Mouse (Mus musculus) cerebellum, adult 8-10 months (tissue): ENCODE results near the gene Ttk.

Experiments
- DNase-seq: peaks from one replicate; pipeline ENCODE4 v3.0.0; 2022

Gene Ttk

DNA sequence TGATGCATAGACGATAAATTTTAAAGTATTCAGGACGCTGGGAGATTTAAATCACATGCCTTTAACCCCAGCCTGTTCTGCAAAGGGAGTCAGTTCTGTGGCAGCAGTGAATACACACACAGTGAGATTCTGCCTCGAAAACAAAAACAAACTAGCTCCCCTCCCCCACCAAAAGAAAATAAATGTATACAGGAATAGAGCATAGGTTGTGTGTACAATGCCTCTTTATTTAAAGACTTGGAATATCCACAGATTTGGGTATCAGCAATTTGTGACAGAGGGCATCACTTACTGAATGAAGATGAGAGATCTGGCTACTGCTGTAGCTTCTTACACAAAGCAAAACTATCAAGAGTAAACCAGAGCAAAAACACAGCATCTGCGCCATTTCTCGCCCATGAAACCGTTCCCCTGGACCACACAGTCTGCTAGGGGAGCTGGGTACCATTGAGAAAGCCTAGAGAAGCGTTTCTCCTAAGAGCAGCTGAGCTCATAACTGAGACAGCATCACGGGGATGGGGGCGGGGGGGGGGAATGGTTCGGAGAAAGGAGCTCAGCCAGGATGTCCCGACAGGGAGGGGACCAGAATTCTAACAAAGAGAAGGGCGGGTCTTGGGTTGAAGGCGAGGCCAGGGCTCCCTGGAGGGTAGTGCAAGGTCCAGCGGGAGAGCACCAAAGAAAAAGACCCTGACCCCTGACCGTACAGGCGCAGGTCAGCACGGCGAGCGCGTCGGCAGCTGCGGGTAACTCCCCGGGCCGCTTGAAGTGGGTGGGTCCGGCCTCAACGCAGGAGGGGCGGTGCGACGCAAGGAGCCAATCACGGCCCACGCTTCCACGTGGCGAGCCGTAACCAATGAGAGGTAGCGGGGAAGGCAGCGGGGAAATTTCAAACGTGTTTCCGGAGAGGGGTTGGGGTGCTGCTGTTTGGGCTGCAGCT lies at the start of gene Ttk:
Ttk (plus strand) TSS at position 879 of the 937 bp plus-strand sequence.
- DNase-seq: peak; percentile 88

GRCm38 (mm10) chr9:83785501-83785900 lies 49.0 kb upstream of the Ttk start:
- no peak for DNase-seq

GRCm38 (mm10) chr9:83789326-83789725 lies 45.2 kb upstream of the Ttk start:
- no peak for DNase-seq

- no peak for DNase-seq
Measured at GRCm38 (mm10) chr9:83796875-83797274, 37.6 kb upstream of the Ttk start.

DNA sequence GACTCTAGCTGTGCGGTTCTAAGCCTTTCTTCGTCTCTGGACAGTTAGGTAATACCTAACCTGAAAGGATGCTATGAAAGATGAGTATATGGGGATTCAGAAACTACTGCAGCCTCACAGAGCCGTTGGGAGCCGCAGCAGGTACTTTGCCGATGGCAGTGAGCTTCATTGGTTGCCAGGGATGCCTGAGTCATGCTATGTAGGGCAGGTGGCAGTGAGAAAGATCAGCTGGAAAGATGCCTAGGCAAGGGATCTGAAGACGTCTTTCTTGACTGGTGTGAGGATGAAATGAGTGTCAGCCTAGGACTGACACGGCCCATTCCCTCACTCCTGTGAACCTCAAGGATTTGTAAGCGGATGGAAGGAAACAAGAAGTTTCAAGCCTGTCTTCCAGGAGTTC lies 36.6 kb upstream of the Ttk start:
- peak; percentile 57 for DNase-seq

DNA sequence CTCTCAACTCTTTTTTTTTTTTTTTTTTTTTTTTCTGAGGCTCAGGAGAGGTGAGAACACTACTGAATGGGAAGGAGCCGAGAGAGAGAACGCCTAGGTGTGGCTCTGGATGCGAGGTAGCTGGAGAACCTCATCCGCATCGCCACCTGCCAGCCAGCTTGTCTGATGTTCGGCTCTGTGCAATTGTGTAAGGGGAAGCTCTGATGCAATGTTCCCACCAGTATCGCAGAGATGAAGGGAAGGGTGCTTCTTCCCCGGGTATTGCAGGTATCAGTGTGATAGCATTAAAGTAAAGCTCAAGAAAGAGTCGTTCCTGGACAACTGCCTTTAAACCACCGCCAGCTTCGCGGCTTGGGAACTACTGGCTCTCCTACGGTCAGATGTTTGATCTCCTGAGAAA lies 30.1 kb upstream of the Ttk start:
- no peak for DNase-seq

- DNase-seq: peak; percentile 40
Measured at GRCm38 (mm10) chr9:83805164-83805976, 29.1 kb upstream of the Ttk start.

- peak; percentile 88 for DNase-seq
Measured at GRCm38 (mm10) chr9:83805977-83806815, 28.3 kb upstream of the Ttk start, which contains the start of gene Elovl4. TSS of gene Elovl4 (minus strand) at chr9:83806277.

- peak; percentile 47 for DNase-seq
Measured at GRCm38 (mm10) chr9:83807562-83807961, 26.9 kb upstream of the Ttk start.

DNA sequence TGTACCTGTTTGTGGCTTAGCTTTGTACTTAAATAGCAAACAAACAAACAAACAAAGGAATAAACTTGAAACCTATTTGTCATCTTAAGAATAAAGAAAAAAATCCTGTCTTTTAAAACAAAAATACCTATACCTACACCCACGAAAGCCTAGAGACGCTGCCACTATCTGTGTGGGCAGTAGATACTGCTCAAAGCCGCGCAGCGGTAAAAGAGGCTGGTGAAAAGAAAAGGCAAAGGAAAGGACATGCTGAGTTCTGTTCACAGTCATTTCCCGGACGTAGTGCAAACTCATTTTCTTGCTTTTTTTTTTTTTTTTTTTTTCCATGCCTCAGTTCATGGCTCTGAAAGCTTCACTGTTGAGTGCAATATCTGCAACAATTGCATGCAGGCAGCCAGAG lies 15.3 kb upstream of the Ttk start:
- DNase-seq: no peak

- no peak for DNase-seq
Measured at GRCm38 (mm10) chr9:83820976-83821375, 13.5 kb upstream of the Ttk start.

GRCm38 (mm10) chr9:83822925-83823324 lies 11.6 kb upstream of the Ttk start:
- no peak for DNase-seq

- DNase-seq: no peak
Measured at GRCm38 (mm10) chr9:83829896-83830295, 4.6 kb upstream of the Ttk start.

DNA sequence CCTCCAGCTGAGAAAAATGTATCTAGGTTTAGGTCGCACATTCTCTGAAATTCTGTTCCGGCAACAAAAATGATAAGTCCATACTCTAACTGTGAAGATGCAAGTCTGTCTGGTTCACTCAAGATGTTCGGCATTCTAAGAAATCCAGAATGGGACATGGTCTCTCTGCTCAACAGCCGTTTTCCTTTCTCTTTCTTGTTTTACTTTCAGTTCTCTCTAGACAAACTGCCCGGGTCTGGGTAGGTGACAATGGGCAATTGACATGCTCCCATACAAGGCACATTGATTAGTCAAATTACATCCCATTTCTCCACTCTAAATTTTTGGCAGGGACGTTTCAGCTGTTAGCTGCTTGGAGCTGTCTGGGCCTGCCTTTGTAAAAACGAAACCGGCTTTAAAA lies 3.3 kb upstream of the Ttk start:
- no peak for DNase-seq

GRCm38 (mm10) chr9:83834748-83835313 lies 342 bp downstream of the Ttk start:
- DNase-seq: no peak

DNA sequence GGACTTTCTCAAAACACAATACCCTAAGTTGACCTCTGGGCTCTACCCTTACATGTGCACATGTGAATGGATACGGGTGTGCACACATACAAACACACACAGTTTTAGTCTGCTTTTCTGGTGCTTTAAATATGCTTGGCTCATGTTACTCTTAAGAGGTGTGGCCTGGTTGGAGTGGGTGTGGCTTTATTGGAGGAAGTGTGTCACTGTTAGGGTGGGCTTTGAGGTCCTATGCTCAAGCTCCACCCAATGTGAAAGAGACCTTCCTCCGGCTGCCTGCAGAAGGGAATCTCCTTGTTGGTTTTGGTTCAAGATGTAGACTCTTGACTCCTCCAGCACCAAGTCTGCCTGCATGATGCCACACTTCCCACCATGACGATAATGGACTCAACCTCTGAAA lies 18.0 kb downstream of the Ttk start:
- no peak for DNase-seq

GRCm38 (mm10) chr9:83865165-83865564 lies 30.7 kb downstream of the Ttk start:
- DNase-seq: no peak

GRCm38 (mm10) chr9:83882191-83882590 lies 47.7 kb downstream of the Ttk start:
- DNase-seq: no peak

GRCm38 (mm10) chr9:83886149-83886548 lies 51.7 kb downstream of the Ttk start:
- no peak for DNase-seq

DNA sequence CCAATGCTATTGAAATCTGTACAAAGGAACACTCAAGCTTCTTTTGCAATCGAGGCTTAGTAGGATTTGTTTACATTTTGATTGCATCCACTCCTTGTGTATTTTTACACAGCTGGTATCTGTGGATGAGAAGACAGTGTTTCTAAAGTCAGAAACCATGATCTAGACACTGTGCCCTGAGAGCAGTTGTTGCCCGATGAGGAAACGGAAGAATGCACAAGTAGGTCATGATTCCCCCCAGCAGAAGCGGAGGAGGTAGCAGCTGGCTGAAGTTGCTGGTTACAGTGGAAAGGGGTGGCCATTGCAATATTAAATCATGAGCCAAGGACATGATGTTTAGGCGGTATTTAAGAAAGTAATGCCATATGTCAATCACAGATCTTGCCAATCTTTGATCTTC lies 53.7 kb downstream of the Ttk start:
- no peak for DNase-seq

GRCm38 (mm10) chr9:83893073-83893472 lies 58.6 kb downstream of the Ttk start:
- DNase-seq: no peak

DNA sequence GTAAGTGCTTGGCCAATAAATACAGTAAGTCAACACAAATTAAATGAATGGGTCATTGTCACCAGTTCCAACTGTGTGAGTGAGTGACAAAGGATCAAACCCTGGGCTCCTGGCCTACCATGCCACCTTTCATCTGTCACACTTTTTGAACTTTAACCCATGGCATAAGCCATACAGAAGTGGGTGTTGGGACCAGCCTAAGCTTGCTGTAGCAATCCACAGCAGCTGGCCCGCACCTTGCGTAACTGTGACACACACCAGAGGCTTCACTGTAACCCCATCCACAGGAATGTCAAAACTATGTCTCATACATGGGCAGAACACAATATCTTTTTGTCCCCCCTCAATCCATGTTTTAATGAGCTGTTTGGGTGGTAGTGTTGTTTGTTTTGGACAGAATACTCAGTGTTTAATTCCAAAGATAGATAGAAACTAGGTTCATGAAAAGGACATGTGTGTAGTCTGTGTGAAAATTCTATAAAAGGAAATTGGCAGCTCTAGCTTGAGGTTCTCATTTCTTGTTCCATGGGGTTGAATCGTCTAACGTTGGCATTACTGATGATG lies 59.4 kb downstream of the Ttk start:
- no peak for DNase-seq
